Comparison of ENCODE assay signal across 31 mouse cellular contexts in genomic region chr7:130768151-130768550, GRCm38 (mm10). TPM values are rescaled to one million over a fixed set of nuclear protein-coding genes. Genes with fewer than 3 reads are reported as not detected.
"Had no signal": no experiment of that assay in that cellular context is flagged by ENCODE, and none has a peak within 500 bp of the region (broad histone marks: within the 10 kb centered on the region; RNA-seq: fewer than 3 reads in every experiment).

No protein-coding gene starts in this region.

- H3K4me3 ChIP-seq: gastrocnemius, adult 2 months; heart, embryonic 12.5 days; hindbrain, embryonic 10.5 days; hindbrain, embryonic 12.5 days; intestine, embryonic 15.5 days; kidney, embryonic 15.5 days; limb, embryonic 13.5 days; limb, embryonic 15.5 days; liver, embryonic 12.5 days had no signal

- H3K27ac ChIP-seq: gastrocnemius, adult 2 months; hindbrain, embryonic 10.5 days; hindbrain, embryonic 12.5 days; hindbrain, embryonic 14.5 days; intestine, embryonic 15.5 days; kidney, embryonic 15.5 days; kidney, postnatal 0 days; limb, embryonic 13.5 days; limb, embryonic 15.5 days; liver, embryonic 12.5 days; liver, embryonic 14.5 days had no signal

- DNase-seq: gastrocnemius, adult 2 months; gastrocnemius, postnatal 10 days; gastrocnemius, postnatal 25 days; heart, postnatal 10 days; heart, postnatal 4 days; kidney, adult 18-20 months; kidney, adult 8-10 months; kidney, postnatal 14 days; kidney, postnatal 36 days; layer of hippocampus, adult 9-11 months; layer of hippocampus, postnatal 36 days; left cerebral cortex, postnatal 4 days had no signal

- H3K36me3 ChIP-seq: liver, embryonic 12.5 days had no signal

- H3K9ac ChIP-seq: heart, embryonic 12.5 days; hindbrain, embryonic 12.5 days; hindbrain, embryonic 14.5 days; intestine, embryonic 15.5 days; kidney, embryonic 15.5 days; limb, embryonic 13.5 days; limb, embryonic 15.5 days; liver, embryonic 12.5 days; liver, embryonic 14.5 days had no signal

- ATAC-seq: hindbrain, embryonic 16.5 days; inflammation-experienced regulatory T-cells, adult 6 months; intestine, embryonic 15.5 days; intestine, postnatal 0 days; liver, embryonic 12.5 days had no signal

- H3K4me2 ChIP-seq: heart, embryonic 12.5 days; hindbrain, embryonic 12.5 days; hindbrain, embryonic 14.5 days; intestine, embryonic 15.5 days; kidney, embryonic 15.5 days; limb, embryonic 13.5 days; limb, embryonic 15.5 days; liver, embryonic 12.5 days had no signal

- H3K4me1 ChIP-seq: hindbrain, embryonic 12.5 days; intestine, embryonic 15.5 days; kidney, embryonic 15.5 days; limb, embryonic 13.5 days had no signal

- H3K27me3 ChIP-seq: heart, embryonic 12.5 days; hindbrain, embryonic 12.5 days; intestine, embryonic 15.5 days; kidney, embryonic 15.5 days; limb, embryonic 13.5 days; limb, embryonic 15.5 days; liver, embryonic 12.5 days had no signal

- H3K9me3 ChIP-seq: heart, embryonic 12.5 days; hindbrain, embryonic 10.5 days; hindbrain, embryonic 12.5 days; intestine, embryonic 15.5 days; kidney, embryonic 15.5 days; limb, embryonic 13.5 days; limb, embryonic 15.5 days; liver, embryonic 12.5 days had no signal

RNA-seq across cellular contexts. Expression of gene Btbd16, which starts 5.7 kb away (rescaled TPM):
- total RNA-seq: gastrocnemius, adult 2 months; heart, adult 8-10 months; heart, postnatal 25 days; liver, adult 2 months had no signal
- polyA plus RNA-seq: heart, embryonic 14.5 days; hindbrain, embryonic 10.5 days; hindbrain, embryonic 12.5 days; hindbrain, embryonic 14.5 days; hindbrain, embryonic 16.5 days; intestine, postnatal 0 days; kidney, embryonic 15.5 days; kidney, postnatal 0 days; limb, embryonic 11.5 days; liver, embryonic 12.5 days had no signal
